Mouse (Mus musculus): ENCODE data around the gene Gria1. TPM values are rescaled to one million over a fixed set of nuclear protein-coding genes. Genes with fewer than 3 reads are reported as not detected.
A peak's percentile ranks its signal among the peaks of the same experiment; 100 is the strongest.

Gene Gria1
- total RNA-seq, 2 experiments from 2014 or later, result 219 to 226 TPM

GRCm38 (mm10) chr11:57236431-57236830 lies 225.2 kb downstream of the Gria1 start:
- no peak for DNase-seq (ENCODE audit: extremely low spot score in 1 of 2, low spot score in 2 of 2)
- intact Hi-C loops (cut with DNase I), result no loop called here

GRCm38 (mm10) chr11:57239758-57240157 lies 228.6 kb downstream of the Gria1 start:
- intact Hi-C loops (cut with DNase I), result no loop called here
- no peak for DNase-seq (ENCODE audit: extremely low spot score in 1 of 2, low spot score in 2 of 2)

GRCm38 (mm10) chr11:57243835-57244234 lies 232.6 kb downstream of the Gria1 start:
- intact Hi-C loops (cut with DNase I), result no loop called here

GRCm38 (mm10) chr11:57244543-57244942 lies 233.4 kb downstream of the Gria1 start:
- intact Hi-C loops (cut with DNase I), result no loop called here
- DNase-seq (ENCODE audit: extremely low spot score in 1 of 2, low spot score in 2 of 2), result no peak

More at GRCm38 (mm10) chr11:57243835-57244234, 232.6 kb downstream of the Gria1 start:
- no peak for DNase-seq (ENCODE audit: extremely low spot score in 1 of 2, low spot score in 2 of 2)

GRCm38 (mm10) chr11:57248870-57249269 lies 237.7 kb downstream of the Gria1 start:
- intact Hi-C loops (cut with DNase I), result no loop called here
- no peak for DNase-seq (ENCODE audit: extremely low spot score in 1 of 2, low spot score in 2 of 2)

GRCm38 (mm10) chr11:57250129-57250528 lies 238.9 kb downstream of the Gria1 start:
- no peak for DNase-seq (ENCODE audit: extremely low spot score in 1 of 2, low spot score in 2 of 2)
- intact Hi-C loops (cut with DNase I), result no loop called here

GRCm38 (mm10) chr11:57271687-57272086 lies 260.5 kb downstream of the Gria1 start:
- peak; percentile 20 to 42 for DNase-seq (ENCODE audit: extremely low spot score in 1 of 2, low spot score in 2 of 2)
- intact Hi-C loops (cut with DNase I), result no loop called here

GRCm38 (mm10) chr11:57274687-57275086 lies 263.5 kb downstream of the Gria1 start:
- DNase-seq (ENCODE audit: extremely low spot score in 1 of 2, low spot score in 2 of 2), result no peak
- intact Hi-C loops (cut with DNase I), result no loop called here

- no peak for DNase-seq (ENCODE audit: extremely low spot score in 1 of 2, low spot score in 2 of 2)
- intact Hi-C loops (cut with DNase I), result no loop called here
Measured at GRCm38 (mm10) chr11:57278056-57278455, 266.9 kb downstream of the Gria1 start.

GRCm38 (mm10) chr11:57286119-57286518 lies 274.9 kb downstream of the Gria1 start:
- no peak for DNase-seq (ENCODE audit: extremely low spot score in 1 of 2, low spot score in 2 of 2)
- intact Hi-C loops (cut with DNase I), result no loop called here

- intact Hi-C loops (cut with DNase I), result no loop called here
- no peak for DNase-seq (ENCODE audit: extremely low spot score in 1 of 2, low spot score in 2 of 2)
Measured at GRCm38 (mm10) chr11:57297376-57297775, 286.2 kb downstream of the Gria1 start.

- intact Hi-C loops (cut with DNase I), result no loop called here
- no peak for DNase-seq (ENCODE audit: extremely low spot score in 1 of 2, low spot score in 2 of 2)
Measured at GRCm38 (mm10) chr11:57298263-57298662, 287.1 kb downstream of the Gria1 start.

GRCm38 (mm10) chr11:57298665-57299064 lies 287.5 kb downstream of the Gria1 start:
- intact Hi-C loops (cut with DNase I), result no loop called here

GRCm38 (mm10) chr11:57303602-57304001 lies 292.4 kb downstream of the Gria1 start:
- intact Hi-C loops (cut with DNase I), result no loop called here
- no peak for DNase-seq (ENCODE audit: extremely low spot score in 1 of 2, low spot score in 2 of 2)

More at GRCm38 (mm10) chr11:57298665-57299064, 287.5 kb downstream of the Gria1 start:
- DNase-seq (ENCODE audit: extremely low spot score in 1 of 2, low spot score in 2 of 2), result no peak

- DNase-seq (ENCODE audit: extremely low spot score in 1 of 2, low spot score in 2 of 2), result no peak
- intact Hi-C loops (cut with DNase I), result no loop called here
Measured at GRCm38 (mm10) chr11:57306116-57306515, 294.9 kb downstream of the Gria1 start.

GRCm38 (mm10) chr11:57306892-57307291 lies 295.7 kb downstream of the Gria1 start:
- DNase-seq (ENCODE audit: extremely low spot score in 1 of 2, low spot score in 2 of 2), result no peak
- intact Hi-C loops (cut with DNase I), result no loop called here

GRCm38 (mm10) chr11:57317063-57317462 lies 305.9 kb downstream of the Gria1 start:
- DNase-seq (ENCODE audit: extremely low spot score in 1 of 2, low spot score in 2 of 2), result no peak
- intact Hi-C loops (cut with DNase I), result loop anchor here (5.0 to 10.0 kb wide), 3 partner anchors 150 to 1182 kb away; partner anchors contain the start of gene Gria1

GRCm38 (mm10) chr11:57317478-57317877 lies 306.3 kb downstream of the Gria1 start:
- no peak for DNase-seq (ENCODE audit: extremely low spot score in 1 of 2, low spot score in 2 of 2)
- intact Hi-C loops (cut with DNase I), result loop anchor here (5.0 to 10.0 kb wide), 3 partner anchors 150 to 1183 kb away; partner anchors contain the start of gene Gria1

- DNase-seq (ENCODE audit: extremely low spot score in 1 of 2, low spot score in 2 of 2), result no peak
- intact Hi-C loops (cut with DNase I), result loop anchor here (5.0 to 10.0 kb wide), 3 partner anchors 148 to 1185 kb away; partner anchors contain the start of gene Gria1
Measured at GRCm38 (mm10) chr11:57319374-57319773, 308.2 kb downstream of the Gria1 start.

GRCm38 (mm10) chr11:57324099-57324498 lies 312.9 kb downstream of the Gria1 start:
- intact Hi-C loops (cut with DNase I), result no loop called here
- DNase-seq (ENCODE audit: extremely low spot score in 1 of 2, low spot score in 2 of 2), result no peak
